Mouse (Mus musculus) neural tube, embryonic 13.5 days (tissue): ENCODE measurements around the gene Smad5. TPM values are rescaled to one million over a fixed set of nuclear protein-coding genes. Genes with fewer than 3 reads are reported as not detected.
A peak's percentile ranks its signal among the peaks of the same experiment; 100 is the strongest.

ENCODE experiments used
- ATAC-seq: fragments of 200-750 bp; cut with Nextera tagmentation; 2 replicates; pipeline ENCODE4 v1.8.0; 2017; ENCODE audit warnings: low read depth, mild to moderate bottlenecking, moderate TSS enrichment, moderate library complexity
- H3K27ac ChIP-seq: fragments of 300-500 bp; sonication (generic); replicated peaks from 2 replicates; pipeline ENCODE4 v1.5.1; 2015; ENCODE audit warnings: moderate library complexity, mild to moderate bottlenecking, inconsistent platforms
- H3K27me3 ChIP-seq: fragments of 300-500 bp; sonication (generic); 2 replicates; pipeline ENCODE4 v1.6.1; 2015; ENCODE audit warnings: mild to moderate bottlenecking, inconsistent platforms
- H3K36me3 ChIP-seq: fragments of 300-500 bp; sonication (generic); 2 replicates; pipeline ENCODE4 v1.6.1; 2015; ENCODE audit warnings: mild to moderate bottlenecking, inconsistent platforms
- H3K4me1 ChIP-seq: fragments of 300-500 bp; sonication (generic); replicated peaks from 2 replicates; pipeline ENCODE4 v1.6.1; 2015; ENCODE audit warnings: inconsistent platforms
- H3K4me2 ChIP-seq: fragments of 300-500 bp; sonication (generic); 2 replicates; pipeline ENCODE4 v1.6.1; 2015; ENCODE audit warnings: inconsistent platforms, mild to moderate bottlenecking, moderate library complexity
- H3K4me3 ChIP-seq: fragments of 300-500 bp; sonication (generic); 2 replicates; pipeline ENCODE4 v1.5.1; 2015; ENCODE audit warnings: mild to moderate bottlenecking, inconsistent platforms
- H3K9ac ChIP-seq: fragments of 300-500 bp; sonication (generic); 2 replicates; pipeline ENCODE4 v1.6.1; 2015; ENCODE audit warnings: moderate library complexity, mild to moderate bottlenecking, inconsistent platforms
- H3K9me3 ChIP-seq: fragments of 300-500 bp; sonication (generic); 2 replicates; pipeline ENCODE4 v1.6.1; 2016; ENCODE audit warnings: inconsistent platforms
- WGBS: fragments of 180-500 bp; shearing (Covaris S2); methylation state at CpG from one replicate; pipeline ENCODE4 v1.1.7; 2015; 5-methylcytosine and 5-hydroxymethylcytosine counted together
- polyA plus RNA-seq: library from polyadenylated mRNA; unstranded; fragments of >200 nt; fragmentation: Nextera tagmentation; extraction: Ambion mirVana; gene quantifications from 2 replicates; pipeline ENCODE4 v1.2.1, GENCODE M21; 2015

The Smad5 gene
- polyA plus RNA-seq, result 22.7 and 25.7 TPM in 2 replicates

DNA sequence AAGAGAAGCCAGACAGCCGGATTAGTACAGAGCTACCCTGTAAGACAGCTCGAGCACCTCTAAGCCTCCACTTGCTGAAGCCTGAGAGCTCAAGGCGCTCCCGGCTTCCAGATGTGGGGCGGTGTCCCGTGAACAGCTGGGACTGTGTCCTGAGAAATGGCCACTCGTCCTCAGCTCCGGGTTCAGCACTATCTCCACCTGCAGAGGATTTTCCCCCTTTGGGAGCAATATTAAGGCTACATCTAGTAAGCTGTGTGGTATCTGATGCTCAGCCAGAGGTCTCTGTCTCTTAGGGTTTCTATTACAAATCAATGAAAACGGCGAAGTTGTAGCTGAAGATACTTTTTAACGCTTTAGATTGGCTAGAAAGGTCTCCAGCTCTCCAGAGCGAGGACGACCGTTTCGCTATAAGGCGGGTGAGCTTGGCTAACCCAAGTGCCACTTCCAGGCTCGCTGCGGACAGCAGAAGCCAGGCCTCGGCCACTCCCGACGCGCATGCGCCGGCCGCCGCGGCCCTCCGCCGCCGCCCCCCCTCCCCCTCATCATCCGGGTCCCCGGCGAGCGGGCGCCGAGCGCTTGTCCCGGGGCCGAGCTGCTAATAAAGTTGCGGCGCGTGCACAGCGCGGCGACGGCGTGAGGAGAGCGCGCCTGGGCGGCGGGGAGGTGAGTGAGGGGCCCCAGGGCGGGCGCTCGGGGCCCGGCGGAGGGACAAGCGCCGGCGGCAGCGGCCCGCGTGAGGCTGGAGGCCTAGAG is at the start of gene Smad5:
Gene Smad5 (plus strand): TSS at position 542 of the 753 bp plus-strand sequence.
- H3K4me1 ChIP-seq, result peaks cover 65% of the 10 kb centered on the region
- H3K27me3 ChIP-seq, result no peaks in the 10 kb centered on the region
- H3K4me2 ChIP-seq, result peak within 1 kb of the TSS; percentile 81
- H3K9me3 ChIP-seq, result no peaks in the 10 kb centered on the region
- H3K4me3 ChIP-seq, result peak within 1 kb of the TSS; percentile 75
- peak within 1 kb of the TSS; percentile 96 for H3K9ac ChIP-seq
- peak; percentile 82 for ATAC-seq
- no peaks in the 10 kb centered on the region for H3K36me3 ChIP-seq
- WGBS, result 5% methylated on average over 49 of the region's 62 CpGs
- peak within 1 kb of the TSS; percentile 99 for H3K27ac ChIP-seq

- Histone ChIP-seq H3K9me3 (no peaks in the 10 kb centered on the region), H3K4me1 (0 out of 2 replicates have a peak, but pooled peaks cover 3% of the 10 kb centered on the region), H3K9ac (no peak overlapping the region), H3K27me3 (no peaks in the 10 kb centered on the region), H3K4me2 (no peak overlapping the region), H3K36me3 (no peaks in the 10 kb centered on the region), H3K27ac (no peak overlapping the region), H3K4me3 (no peak overlapping the region)
- 82% methylated on average over 5 of the region's 5 CpGs for WGBS
- no peak for ATAC-seq
Measured at GRCm38 (mm10) chr13:56654176-56654575, 48.6 kb upstream of the Smad5 start.

GRCm38 (mm10) chr13:56657946-56658512 is 44.8 kb upstream of the Smad5 start:
- 37% methylated on average over 7 of the region's 7 CpGs for WGBS
- 0 out of 2 replicates have a peak, but pooled peaks cover 9% of the 10 kb centered on the region for H3K4me1 ChIP-seq
- no peaks in the 10 kb centered on the region for H3K9me3 ChIP-seq
- no peak overlapping the region for H3K27ac ChIP-seq
- ATAC-seq, result no peak
- H3K4me2 ChIP-seq, result no peak overlapping the region
- no peaks in the 10 kb centered on the region for H3K27me3 ChIP-seq
- H3K36me3 ChIP-seq, result no peaks in the 10 kb centered on the region
- H3K9ac ChIP-seq, result no peak overlapping the region
- no peak overlapping the region for H3K4me3 ChIP-seq

- H3K4me1 ChIP-seq, result 0 out of 2 replicates have a peak, but pooled peaks cover 9% of the 10 kb centered on the region
- no peak overlapping the region for H3K27ac ChIP-seq
- ATAC-seq, result no peak
- no peaks in the 10 kb centered on the region for H3K27me3 ChIP-seq
- WGBS, result 69% methylated on average over 6 of the region's 6 CpGs
- H3K9me3 ChIP-seq, result no peaks in the 10 kb centered on the region
- no peak overlapping the region for H3K4me2 ChIP-seq
- no peak overlapping the region for H3K4me3 ChIP-seq
- no peak overlapping the region for H3K9ac ChIP-seq
- no peaks in the 10 kb centered on the region for H3K36me3 ChIP-seq
Measured at GRCm38 (mm10) chr13:56658931-56659330, 43.9 kb upstream of the Smad5 start.

GRCm38 (mm10) chr13:56661914-56662621 is 40.7 kb upstream of the Smad5 start:
- no peaks in the 10 kb centered on the region for H3K27me3 ChIP-seq
- WGBS, result 63% methylated on average over 7 of the region's 7 CpGs
- H3K4me2 ChIP-seq, result no peak overlapping the region
- no peak overlapping the region for H3K4me3 ChIP-seq
- no peak for ATAC-seq
- H3K4me1 ChIP-seq, result 0 out of 2 replicates have a peak, but pooled peaks cover 9% of the 10 kb centered on the region
- H3K9me3 ChIP-seq, result no peaks in the 10 kb centered on the region
- H3K36me3 ChIP-seq, result no peaks in the 10 kb centered on the region
- 0 out of 2 replicates have a peak overlapping the region, but pooled peaks have one; percentile 1 for H3K27ac ChIP-seq
- no peak overlapping the region for H3K9ac ChIP-seq

GRCm38 (mm10) chr13:56664256-56665170 is 38.3 kb upstream of the Smad5 start:
- Histone ChIP-seq H3K9me3 (no peaks in the 10 kb centered on the region), H3K27me3 (no peaks in the 10 kb centered on the region), H3K4me3 (no peak overlapping the region), H3K4me2 (no peak overlapping the region), H3K36me3 (no peaks in the 10 kb centered on the region), H3K9ac (no peak overlapping the region), H3K4me1 (0 out of 2 replicates have a peak, but pooled peaks cover 6% of the 10 kb centered on the region), H3K27ac (no peak overlapping the region)
- WGBS, result 73% methylated on average over 17 of the region's 17 CpGs
- no peak for ATAC-seq

- H3K4me1 ChIP-seq, result no peaks in the 10 kb centered on the region
- WGBS, result 60% methylated on average over 11 of the region's 11 CpGs
Measured at GRCm38 (mm10) chr13:56671206-56671605, 31.6 kb upstream of the Smad5 start.

GRCm38 (mm10) chr13:56677731-56678130 is 25.1 kb upstream of the Smad5 start:
- Histone ChIP-seq H3K27me3 (no peaks in the 10 kb centered on the region), H3K4me3 (no peak overlapping the region), H3K36me3 (no peaks in the 10 kb centered on the region), H3K9ac (no peak overlapping the region), H3K9me3 (no peaks in the 10 kb centered on the region), H3K27ac (0 out of 2 replicates have a peak overlapping the region, but pooled peaks have one; percentile 9), H3K4me1 (peaks cover 20% of the 10 kb centered on the region), H3K4me2 (no peak overlapping the region)
- WGBS, result 72% methylated on average over 4 of the region's 4 CpGs
- ATAC-seq, result no peak

More at GRCm38 (mm10) chr13:56671206-56671605, 31.6 kb upstream of the Smad5 start:
- ATAC-seq, result no peak
- no peak overlapping the region for H3K4me2 ChIP-seq
- no peaks in the 10 kb centered on the region for H3K36me3 ChIP-seq
- H3K27ac ChIP-seq, result no peak overlapping the region
- H3K9me3 ChIP-seq, result no peaks in the 10 kb centered on the region
- no peak overlapping the region for H3K9ac ChIP-seq
- no peaks in the 10 kb centered on the region for H3K27me3 ChIP-seq
- no peak overlapping the region for H3K4me3 ChIP-seq

- Histone ChIP-seq H3K36me3 (no peaks in the 10 kb centered on the region), H3K27ac (peak overlapping the region; percentile 28; the same call in 1 of the 2 replicates), H3K9me3 (no peaks in the 10 kb centered on the region), H3K4me2 (no peak overlapping the region), H3K4me1 (peaks cover 21% of the 10 kb centered on the region), H3K27me3 (no peaks in the 10 kb centered on the region), H3K4me3 (no peak overlapping the region), H3K9ac (no peak overlapping the region)
- 37% methylated on average over 10 of the region's 10 CpGs for WGBS
- ATAC-seq, result peak; percentile 56
Measured at GRCm38 (mm10) chr13:56678188-56678787, 24.5 kb upstream of the Smad5 start.

GRCm38 (mm10) chr13:56678826-56679504 is 23.8 kb upstream of the Smad5 start:
- H3K4me1 ChIP-seq, result peaks cover 25% of the 10 kb centered on the region
- no peak overlapping the region for H3K4me3 ChIP-seq
- no peaks in the 10 kb centered on the region for H3K9me3 ChIP-seq
- no peak overlapping the region for H3K4me2 ChIP-seq
- H3K36me3 ChIP-seq, result no peaks in the 10 kb centered on the region
- 78% methylated on average over 10 of the region's 10 CpGs for WGBS
- H3K27ac ChIP-seq, result peak overlapping the region; percentile 28; the same call in 1 of the 2 replicates
- H3K27me3 ChIP-seq, result no peaks in the 10 kb centered on the region
- ATAC-seq, result no peak
- no peak overlapping the region for H3K9ac ChIP-seq
